Mouse (Mus musculus): ENCODE measurements around the gene H2afv.
A peak's percentile ranks its signal among the peaks of the same experiment; 100 is the strongest.

The H2afv gene

DNA sequence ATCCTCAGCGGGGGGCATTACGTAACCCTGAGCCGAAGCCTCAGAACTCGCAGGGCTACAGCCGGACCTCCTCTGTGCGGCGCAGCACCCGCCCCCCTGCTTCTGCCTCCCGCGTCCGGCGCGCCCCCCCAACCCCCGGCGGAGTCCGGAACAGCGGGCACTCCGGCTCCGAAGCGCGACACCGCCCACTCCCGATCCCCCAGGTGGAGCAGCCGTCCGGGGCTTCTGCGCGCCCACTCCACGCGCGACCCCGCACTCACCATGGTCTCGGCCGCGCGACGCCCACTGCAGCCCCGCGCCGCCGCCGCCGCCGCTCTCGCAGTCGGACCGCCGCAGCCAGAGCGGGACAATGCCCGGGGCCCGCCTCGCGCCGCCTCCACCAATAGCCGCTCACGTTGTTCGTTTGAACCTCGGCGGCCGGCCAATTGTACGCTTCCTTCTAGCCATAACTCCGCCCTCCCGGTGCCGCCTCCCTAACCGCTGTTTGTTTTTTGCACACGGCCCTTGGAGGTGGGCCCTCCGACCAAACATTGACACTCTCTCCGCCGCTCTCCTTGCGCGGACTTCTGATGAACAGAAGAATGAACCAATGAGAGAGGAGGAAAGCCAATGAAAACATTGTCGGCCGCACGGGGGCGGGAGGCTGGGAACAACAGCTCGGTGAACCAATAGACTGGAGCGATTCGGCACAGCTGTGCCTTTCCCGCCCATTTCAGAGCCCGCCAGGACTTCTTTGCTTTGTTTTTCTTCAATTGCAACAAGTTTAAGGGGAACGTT, at the start of gene H2afv:
Gene H2afv (minus strand): TSS at position 367 of the 777 bp plus-strand sequence.
- DNase-seq (ENCODE audit: low spot score in 2 of 2), result peak; percentile 99 to 100

DNA sequence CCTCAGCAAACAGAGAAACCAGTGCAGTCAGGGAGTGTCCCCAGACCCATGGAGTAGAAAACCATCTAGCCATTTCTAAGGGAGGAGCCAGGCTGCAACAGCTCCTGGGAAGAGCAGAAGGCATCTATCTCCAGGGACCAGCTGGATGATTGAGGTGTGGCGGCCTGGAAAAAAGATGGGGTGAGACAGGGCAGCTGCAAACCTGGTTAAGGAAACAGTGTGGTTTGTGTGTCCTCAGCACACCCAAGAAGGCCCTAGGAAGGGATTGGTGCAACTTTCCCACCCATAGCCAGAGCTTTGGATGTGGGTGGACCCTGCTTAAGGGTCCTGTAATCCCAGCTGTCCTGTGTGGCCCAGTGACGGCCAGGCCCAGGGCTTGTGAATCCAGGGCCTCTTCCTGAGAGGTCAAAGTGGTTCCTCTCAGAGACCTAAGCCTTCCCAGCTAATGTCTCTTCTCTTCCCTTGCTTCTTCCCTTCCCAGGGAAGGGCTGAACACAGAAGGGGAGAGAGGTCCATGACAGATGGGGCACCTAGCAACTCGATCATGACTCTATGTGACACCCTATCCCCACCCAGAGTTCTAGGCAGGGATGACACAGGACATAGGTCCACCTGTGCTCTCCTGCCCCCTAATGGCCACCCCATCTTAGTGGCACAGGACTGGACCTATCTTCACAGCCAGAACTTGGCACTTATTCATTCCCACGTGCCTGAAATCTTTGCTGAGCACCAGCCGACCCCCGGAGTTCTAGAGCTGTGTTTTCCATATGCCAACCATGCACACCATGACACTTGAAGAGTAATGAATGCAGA, 45.7 kb upstream of the H2afv start:
- DNase-seq (ENCODE audit: low spot score in 2 of 2), result no peak

DNA sequence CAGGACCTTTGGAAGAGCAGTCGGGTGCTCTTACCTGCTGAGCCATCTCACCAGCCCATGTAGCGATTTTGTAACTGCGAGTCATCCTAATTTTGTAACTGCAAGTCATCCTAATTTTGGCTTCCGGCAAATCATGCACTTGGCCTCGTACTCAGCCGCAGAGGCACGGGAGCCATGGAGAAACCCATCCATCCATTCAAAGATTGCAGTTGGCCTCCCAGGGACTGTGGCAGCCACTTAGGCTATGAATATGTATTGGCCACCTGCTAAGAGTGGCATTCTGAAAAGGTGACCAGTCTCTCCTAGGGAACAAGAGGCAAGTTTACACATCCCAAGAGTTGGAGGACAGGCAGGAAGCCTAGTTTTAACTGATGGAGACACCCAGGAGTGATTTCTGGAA, 45.0 kb upstream of the H2afv start:
- DNase-seq (ENCODE audit: low spot score in 2 of 2), result no peak

DNA sequence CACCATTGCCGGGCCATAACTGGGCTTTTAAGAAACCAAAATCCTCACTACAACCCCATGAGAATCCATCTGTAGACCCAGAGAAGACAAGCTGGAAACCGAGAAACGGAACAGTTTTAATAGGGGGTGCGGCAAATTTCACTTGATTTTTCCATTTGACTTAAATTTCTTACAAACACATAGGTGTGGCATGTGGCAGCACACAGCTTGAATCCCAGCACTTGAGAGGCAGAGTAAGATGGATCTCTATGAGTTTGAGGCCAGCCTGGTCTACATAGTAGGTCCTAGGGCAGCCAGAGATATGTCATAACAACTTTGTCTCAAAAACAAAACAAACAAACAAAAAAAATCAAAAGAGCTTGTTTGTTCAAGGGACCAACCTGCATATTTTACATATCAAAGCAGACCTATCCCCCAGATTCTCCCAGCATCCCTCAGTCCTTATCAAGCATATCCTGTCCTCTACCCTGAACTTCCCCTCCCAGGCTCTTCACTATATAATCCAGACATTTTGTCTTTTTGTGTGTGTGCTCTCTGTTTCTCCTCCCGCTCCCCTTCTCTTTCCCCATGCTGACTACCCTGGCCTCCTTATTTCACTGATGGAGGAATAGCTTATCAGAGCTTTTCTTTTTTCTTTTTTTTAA, 43.9 kb upstream of the H2afv start:
- no peak for DNase-seq (ENCODE audit: low spot score in 2 of 2)

DNA sequence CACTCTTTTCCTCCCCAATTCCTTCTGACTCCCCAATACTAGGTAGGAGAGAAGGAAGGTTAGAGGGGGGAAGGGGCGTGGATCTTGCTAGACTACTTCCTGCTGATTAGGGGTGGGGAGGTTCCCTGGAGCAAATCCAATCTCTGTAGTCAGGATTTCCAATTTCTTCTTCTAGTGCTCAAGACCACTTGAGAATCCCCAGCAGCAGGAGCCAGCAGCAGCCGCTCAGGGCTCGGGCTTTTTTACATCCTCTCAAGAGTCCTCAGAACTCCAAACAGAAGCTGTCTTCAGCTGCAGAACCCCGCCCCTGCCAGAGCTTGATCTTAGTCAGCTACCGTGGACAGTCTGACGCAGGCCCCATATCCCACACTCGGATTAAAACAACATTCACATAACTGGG, 43.3 kb upstream of the H2afv start:
- DNase-seq (ENCODE audit: low spot score in 2 of 2), result no peak

DNA sequence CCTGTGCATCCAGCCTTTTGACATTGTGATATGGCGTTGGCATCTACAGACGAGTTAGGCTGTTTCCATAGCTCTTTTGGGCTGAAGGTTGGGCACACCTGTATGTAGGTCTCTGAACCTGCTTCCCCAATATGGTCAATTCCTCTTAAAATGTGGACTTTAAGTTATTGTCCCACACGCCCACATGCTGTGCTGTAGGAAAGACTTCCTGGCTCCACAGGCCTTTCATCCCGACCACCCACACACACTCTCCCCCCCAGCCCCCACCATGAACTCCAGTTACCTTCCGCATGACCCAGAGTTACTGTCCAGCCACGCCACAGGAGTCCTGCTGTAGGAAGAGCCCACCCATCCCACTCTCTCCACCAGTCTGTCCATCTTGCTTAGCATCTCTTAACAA, 42.7 kb upstream of the H2afv start:
- DNase-seq (ENCODE audit: low spot score in 2 of 2), result no peak

DNA sequence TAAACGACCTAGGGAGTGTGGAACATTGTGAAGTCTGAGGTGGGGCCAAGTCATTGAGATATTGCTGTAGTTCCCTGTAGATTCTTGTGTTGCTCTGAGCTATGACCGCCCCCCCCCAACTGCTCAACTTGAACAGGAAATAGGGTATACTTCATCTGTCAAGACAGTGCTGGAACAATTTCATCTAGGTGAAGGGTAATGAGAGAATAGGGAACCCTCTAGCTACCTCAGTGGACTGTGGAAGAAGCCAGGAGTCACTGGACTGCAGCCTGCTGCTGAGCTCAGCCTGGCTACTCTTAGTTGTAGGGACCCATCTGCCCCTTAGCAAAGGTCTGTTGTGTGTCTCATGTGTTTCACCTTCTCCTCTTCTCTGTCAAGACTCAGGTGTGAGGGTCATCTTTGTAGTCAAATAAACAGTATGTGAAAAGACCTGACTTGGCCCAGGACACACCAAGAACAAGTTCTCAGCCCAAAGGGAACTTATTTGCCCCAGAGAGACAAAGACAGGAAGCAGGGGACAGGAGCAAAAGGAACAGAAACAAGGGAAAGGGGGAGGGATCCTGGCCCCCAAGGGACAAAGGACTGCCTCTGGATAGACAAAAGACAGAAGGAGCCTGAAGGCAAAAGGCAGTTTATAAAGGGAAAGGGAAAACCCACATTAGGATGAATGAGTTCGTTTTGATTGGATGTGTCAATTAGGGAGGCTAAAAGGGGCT, 40.2 kb upstream of the H2afv start:
- no peak for DNase-seq (ENCODE audit: low spot score in 2 of 2)

DNA sequence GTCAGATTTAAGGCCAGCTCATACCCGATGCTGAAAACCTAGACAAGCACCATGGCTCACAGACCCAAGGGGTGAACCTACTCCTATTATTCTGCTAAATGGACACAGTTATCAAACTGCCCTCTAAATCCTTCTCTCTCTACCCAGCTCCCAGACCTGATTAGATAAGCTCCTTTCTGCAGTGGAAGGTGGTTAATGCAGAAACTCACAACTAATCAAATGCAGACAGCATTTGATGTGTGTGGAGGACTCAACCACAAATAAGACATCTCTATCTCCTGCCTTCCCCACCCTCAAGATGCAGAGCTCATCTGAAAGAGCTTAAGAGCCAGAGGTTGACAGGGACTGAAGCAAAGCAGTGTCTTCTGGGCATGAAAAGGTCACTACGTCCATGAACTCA, 38.9 kb upstream of the H2afv start:
- no peak for DNase-seq (ENCODE audit: low spot score in 2 of 2)

DNA sequence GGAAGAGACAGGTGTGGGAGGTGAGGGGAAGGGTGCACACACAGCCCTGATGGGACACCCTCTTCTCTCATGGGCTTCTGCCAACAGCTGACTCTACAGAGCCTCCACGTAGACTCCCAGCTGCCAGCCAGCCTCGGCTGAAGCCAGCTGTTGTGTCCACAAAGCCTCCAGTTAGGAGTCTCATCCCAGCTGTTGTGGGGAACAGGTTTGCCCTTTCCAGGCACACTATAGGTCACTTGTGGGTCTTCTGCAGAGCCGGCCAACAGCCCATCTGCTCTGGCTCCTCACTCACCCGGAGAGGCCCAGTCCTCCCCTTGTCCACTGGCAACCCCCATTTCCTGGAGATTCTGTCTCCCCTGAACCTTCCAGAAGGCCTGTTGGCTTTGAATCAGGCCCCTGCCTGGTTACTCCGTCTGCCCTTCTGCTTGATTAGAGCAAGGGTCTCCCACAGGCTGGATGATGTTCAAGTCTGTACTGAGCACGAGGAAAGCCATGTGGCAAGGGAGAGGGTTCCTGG, 37.5 kb upstream of the H2afv start:
- DNase-seq (ENCODE audit: low spot score in 2 of 2), result no peak

DNA sequence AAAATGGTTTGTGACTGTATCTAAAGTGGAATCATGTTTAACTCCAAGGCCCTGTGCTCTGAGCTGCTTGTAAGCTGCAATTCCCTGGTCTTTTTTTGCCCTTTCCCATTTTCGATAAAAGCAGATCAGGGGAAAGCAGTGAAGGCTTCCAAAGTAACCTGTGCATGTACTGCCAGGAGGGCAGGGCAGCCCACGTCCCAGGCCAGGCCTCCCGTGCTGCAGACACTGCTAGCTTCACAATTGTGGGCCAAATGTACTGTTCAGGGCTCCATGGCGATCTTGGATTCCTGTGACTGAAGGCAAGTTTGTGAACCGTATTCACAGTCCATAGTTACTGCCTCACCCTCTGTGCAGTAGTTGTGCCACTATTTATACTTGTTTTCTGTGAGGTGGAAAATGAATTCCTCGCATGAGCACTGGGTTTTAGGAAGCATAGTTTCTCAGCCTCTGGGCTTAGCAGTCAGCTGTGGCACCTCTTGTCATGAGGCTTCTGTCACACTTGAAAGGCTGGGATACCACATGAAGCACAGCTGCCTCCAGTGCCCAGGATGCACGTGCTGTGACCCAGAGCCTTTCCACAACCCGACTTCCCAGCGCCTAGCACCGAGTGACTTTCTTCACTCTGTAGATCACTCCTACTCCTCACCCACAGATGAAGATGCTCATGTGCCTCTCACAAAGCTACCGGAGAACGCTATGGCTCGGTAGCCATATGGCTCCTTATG, 36.6 kb upstream of the H2afv start:
- DNase-seq (ENCODE audit: low spot score in 2 of 2), result peak in 1 of 2 experiments; percentile 22

DNA sequence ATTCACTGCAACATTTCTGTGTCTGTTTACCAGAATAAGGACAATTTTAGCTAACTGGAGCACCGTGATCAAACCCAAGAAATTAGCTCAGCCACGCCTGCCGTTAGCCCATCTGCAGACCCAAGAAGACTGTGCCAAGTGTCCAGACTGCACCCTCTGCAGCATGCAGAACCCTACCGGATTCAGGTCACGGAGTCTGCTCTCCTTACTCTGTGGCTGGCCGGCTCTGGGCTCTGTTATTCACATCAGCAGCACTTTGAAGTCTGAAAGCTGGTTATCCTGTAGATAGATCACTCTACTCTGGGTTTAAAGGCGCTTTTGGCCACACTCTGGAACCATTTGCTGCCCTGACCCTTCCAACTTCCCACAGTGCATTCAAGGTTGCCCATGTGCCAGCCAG, 35.9 kb upstream of the H2afv start:
- no peak for DNase-seq (ENCODE audit: low spot score in 2 of 2)

DNA sequence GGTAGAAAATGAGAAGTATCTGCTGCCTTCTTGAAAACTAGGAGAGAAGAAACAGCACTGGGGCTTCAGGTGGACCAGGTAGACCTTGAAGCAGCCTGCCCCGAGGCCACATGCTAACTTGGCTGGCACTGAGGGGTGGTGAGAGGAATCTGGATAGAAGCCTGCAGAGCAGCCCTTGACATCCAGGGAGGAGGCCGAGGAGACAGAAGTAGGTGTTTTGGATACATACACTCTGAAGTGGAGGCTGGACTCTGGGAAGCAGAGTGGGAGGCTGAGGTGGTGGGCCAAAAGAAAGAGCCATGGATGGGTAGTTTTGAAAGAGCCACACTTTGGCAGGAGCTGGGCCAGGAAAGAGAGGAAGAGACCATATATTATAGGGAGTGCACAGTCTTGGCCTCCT, 35.0 kb upstream of the H2afv start:
- DNase-seq (ENCODE audit: low spot score in 2 of 2), result no peak

DNA sequence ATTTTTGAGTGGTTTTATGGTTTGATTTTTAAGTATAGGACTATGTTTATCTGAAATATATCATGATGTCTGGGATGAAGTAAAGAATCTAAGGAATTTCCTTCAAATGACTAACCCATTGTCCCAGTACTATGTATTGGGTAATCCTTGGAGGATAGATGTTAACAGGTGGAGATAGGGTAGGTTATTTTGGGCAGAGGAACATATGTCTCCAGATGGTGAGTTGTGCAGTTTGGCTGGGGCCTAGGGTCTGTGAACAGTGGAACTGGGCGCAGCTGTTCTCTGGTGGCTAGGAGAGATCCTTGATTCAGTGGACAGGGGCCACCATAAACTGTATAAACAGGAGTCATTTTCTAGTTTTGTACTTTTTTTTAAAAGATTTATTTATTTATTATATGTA, 33.1 kb upstream of the H2afv start:
- DNase-seq (ENCODE audit: low spot score in 2 of 2), result no peak

DNA sequence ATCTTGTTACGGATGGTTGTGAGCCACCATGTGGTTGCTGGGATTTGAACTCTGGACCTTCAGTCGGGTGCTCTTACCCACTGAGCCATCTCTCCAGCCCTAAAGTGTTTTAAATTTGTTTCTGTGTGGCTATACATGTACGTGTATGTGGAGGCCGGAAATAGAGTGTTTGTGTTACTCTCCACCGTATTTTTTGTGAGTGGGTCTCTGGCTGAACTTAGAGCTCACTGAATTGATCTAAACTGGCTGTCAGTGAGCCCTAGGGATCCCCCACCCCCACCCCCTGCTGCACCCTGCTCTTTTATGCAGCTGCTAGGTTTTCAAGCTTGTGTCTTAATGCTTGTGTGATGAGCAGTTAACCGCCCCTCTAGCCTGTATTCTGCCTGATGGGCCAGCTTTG, 32.6 kb upstream of the H2afv start:
- no peak for DNase-seq (ENCODE audit: low spot score in 2 of 2)

DNA sequence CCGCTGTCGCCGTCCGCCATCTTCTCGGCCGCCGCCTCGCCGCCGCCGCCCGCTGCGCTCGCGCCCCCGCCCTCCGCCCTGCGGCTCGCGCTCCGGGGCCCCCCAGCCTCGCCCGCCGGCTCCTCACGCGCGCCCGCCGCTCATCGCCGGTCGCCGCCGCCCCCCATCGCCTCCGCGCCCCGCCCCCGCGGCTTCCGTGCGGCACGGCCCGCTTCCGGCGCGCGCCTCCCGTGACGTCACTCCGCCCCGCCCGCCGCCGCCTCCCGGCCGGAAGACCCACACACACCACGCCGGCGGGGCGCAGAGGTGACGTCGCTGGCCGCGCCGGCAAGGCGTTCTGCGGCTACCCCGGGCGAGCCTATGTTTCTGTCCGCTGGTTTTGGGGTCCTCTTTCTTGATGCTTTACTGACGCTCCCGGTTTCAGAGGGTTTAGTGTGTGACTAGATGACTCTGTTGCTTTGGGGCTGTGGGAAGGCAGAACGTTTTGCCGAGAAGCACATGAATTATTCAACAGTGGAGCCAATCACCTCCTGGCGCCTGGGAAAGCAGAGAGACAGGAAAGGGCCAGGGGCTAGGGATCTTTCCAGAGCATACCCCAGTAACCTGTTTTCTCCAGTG, 31.7 kb upstream of the H2afv start, which contains the start of gene Purb:
Gene Purb (minus strand): TSS at position 51 of the 618 bp plus-strand sequence.
- peak; percentile 70 to 86 for DNase-seq (ENCODE audit: low spot score in 2 of 2)

DNA sequence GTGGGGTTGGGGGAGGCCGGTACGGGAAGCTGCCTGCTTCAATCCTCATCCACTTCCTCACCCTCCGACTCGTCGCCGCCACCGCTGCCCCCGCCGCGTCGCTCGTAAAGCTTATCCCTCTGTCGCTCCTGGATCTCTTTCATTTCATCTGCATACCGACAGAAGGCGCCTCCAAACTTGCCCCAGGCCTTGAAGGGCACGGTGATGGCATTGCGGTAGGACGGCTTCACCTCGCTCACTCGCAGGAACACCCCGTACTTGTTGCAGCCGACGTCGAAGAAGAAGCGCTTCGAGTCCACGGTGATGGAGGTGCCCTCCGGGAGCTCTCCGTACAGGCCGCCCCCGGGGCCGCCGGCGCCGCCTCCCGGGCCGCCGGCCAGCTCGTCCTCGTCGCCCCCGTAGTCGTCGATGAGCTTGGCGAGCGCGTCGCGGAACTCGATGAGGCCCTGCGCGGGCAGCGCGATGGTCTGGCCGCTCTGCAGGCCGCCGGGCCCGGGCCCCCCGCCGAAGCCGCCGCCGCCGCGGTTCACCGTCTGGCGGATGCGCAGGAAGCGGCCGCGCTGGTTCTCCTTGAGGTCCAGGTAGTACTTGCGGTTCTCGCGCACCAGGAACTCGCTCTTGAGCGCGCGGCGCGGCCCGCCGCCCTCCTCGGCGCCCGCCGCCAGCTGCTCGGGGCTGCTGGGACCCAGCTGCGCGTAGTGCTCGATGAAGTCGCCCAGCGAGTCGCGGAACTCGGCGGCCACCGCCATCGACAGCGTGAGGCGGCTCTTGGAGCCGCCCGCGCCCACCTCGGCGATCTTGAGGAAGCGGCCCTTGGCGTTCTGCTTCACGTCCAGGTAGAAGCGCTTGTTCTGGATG, 30.9 kb upstream of the H2afv start:
- DNase-seq (ENCODE audit: low spot score in 2 of 2), result peak in 1 of 2 experiments; percentile 41

DNA sequence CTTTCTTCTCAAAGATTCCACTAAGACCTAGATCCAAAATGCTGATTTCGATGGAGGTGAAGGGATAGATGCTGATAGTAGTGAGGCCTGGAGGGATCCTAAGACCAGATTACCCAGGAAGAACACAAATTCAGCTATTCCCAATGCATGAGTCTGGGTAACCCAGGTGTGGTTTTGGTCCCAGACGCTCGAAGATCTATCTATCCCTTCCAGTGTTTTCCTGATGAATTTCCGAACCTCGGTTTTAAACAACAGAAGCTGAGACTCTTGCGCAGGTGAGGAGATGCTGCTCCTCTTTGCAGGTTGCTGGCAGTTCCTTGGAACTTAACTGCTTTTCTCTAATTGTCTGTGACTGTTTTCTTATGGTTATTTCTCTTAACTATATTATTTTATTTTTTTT, 30.1 kb upstream of the H2afv start:
- no peak for DNase-seq (ENCODE audit: low spot score in 2 of 2)

DNA sequence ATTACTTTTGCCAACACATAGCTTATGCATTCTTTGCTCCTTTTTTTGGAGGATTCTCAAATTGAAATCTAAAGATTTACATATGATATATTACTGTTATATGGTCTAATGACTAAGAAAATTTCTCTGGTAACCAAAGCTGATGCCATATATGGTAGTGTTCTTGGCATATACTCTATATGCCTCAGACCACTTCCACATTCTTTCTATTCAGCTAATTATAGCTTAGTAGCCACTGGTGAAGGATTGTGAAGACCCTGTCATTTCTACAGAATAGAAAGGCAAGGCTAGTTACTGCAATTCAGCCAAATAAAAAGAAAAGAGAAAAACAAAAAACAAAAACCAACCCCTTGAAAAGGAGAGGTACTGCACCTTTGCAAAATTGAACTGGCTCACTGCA, 27.8 kb upstream of the H2afv start:
- no peak for DNase-seq (ENCODE audit: low spot score in 2 of 2)

DNA sequence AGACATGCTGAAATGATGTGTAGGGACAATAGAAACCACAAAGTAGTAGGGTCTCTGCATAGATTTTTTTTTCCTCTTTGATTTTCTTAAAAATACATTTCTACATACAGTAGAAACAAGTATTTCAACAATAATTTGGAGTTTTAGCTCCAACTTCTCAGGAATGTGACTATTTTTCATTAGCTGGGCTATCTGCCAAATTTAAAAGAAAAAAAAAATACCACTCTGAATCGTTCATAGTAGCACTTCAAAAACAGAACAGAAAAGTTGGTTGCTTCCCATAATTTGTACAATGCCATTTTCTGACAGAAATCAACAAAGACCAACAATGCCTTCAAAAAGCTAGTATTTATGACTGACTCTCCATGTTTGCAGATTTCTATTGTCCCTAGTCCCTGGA, 27.2 kb upstream of the H2afv start:
- no peak for DNase-seq (ENCODE audit: low spot score in 2 of 2)

DNA sequence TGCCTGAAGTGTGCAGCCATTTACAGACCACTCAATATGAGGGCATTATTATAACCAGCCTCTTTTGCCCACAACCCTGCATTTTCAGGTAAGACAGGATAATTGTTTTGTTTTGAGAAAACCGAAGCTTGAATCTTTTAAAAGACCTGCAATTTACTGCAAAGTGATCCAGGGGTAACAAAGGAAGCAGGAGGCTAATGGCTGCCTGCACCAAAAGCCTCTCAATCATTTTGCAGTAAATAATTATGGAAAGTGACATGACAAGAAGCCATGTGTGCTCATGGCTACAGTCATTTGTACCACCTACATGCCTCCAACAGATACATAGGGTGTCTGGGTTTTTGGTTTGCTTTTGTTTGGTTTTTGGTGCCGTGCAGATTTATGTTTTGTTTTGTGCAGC, 26.8 kb upstream of the H2afv start:
- DNase-seq (ENCODE audit: low spot score in 2 of 2), result no peak
